Mouse (Mus musculus): ENCODE data around the gene Nudt6.

The Nudt6 gene

DNA sequence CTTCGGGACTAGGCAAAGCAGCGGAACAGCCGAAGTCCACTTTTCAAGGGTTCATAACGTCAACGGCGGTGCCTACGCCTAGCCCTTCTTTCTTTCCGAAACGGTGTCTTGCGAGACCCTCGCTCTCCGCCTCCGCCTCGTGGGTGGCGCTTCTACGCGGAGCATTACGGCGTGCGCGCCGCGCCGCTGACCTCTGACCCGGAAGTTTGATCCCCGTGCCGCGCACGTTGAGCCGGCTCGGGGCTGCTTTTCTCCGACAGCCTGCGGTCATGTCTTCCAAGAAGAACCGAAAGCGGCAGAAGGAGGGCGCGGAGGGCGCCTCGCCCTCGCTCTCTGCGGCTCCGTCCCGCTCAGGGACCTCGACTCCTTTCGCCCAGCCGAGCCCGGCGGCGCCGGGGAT, at the start of gene Nudt6:
Gene Nudt6 (minus strand): TSS at position 140 of the 400 bp plus-strand sequence.
- DNase-seq, result peak; percentile 97

DNA sequence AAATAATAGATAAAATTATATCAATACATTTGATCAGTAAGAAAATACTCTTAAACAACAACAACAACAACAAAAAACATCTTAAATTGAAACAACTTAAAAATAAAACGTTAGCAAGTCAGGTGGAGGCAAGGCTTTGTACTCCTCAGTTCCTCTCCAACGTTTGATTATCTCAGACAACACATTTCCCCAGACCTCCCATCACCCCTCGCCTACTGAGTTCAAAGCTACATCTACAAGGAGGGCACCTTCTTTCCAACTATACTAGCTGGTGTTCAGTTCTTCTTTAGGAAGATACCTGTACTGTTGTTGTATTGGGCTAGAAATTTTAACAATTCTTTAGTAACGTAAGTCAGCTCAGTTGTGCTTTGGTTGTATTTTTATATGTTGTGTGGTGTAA, 49.3 kb upstream of the Nudt6 start:
- DNase-seq, result no peak

DNA sequence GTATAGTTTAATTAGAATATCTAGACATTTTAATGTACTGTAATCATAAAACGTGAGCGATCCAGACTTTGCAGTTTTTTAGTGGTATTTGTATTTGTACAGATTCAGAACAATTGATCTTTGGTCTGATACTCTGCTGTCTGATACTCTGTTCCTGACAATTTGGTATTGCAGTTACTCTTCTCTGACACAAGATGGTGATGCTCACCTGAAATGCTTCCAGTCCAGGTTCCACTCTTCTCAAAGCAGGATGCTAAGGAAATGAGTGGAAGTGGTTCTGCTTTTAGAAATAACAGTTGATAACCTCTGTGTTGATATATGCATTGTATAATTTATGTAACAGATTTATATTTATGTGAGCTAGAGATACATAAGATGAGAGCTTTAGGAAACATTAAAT, 48.2 kb upstream of the Nudt6 start:
- no peak for DNase-seq

DNA sequence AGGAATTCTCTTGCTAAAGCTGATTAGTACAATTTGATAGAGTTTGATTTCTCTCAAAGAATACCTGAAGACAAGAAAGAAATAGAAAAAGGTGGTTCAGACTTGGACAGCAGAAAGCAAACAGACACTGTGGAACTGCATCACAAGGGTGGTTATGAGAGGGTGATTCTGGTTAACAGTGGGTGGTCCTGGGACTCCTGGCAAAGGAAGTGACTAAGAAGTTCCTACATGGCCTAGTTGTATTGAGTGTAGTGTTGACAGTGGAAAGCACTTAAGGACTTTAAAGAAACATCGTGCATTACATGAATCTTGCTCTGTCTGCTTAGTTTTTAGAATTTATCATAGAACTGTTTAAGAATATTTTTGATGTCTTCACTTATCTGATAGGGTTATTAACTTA, 36.0 kb upstream of the Nudt6 start:
- no peak for DNase-seq

DNA sequence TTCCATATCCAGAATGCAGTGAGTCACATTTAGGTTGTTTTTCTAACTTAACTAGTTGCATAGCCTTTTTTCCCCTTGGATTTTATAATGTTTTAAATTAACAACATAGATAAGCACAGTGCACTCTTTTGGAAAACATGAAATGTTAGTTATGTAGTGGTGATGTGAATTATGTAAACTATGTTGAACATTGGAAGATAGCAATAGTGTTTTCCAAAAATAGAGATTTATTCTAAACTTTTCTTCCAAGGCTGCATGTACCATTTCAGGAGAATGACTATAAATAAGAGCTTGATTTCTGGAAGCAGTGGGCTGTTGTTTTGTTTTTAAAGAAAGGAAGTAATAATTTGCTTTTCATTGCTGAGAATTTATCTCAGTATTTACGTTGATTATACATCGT, 23.4 kb upstream of the Nudt6 start:
- no peak for DNase-seq

DNA sequence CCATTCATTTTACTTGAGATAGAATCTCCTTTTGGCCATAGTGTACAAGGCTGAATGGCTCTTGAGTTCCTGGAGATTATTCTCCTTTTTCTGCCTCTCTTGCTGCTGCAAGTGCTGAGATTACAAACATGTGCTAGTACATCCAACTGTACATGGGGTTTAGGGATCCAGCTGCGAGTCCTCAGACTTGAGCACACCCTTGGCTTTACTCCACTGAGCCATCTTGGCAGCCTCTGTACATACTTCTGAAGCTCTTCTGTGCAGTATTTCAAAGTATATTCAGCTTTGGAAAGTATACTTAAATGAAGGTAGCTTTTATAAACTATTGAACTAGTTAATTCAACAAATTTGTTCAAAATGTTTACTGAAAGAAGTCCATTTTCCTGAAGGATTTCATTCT, 19.8 kb upstream of the Nudt6 start:
- peak; percentile 65 for DNase-seq

DNA sequence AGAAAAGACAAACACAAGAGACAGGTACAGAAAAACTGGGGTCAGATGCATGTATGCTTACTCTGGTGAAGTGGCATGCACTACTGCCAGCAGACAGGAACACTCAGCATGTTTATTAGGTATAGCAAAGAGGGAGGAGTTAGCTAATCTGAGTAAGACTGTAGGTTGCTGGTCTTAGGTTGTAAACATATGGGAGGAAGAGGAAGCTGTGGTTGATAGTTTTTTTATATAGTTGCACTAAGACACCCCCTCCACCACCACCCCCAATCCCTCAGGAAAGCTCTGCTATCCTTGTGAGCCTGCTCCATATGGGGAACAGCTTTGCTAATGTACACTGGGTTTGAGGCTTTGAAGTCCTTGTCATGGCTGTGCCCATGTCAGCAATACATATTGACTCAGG, 10.3 kb upstream of the Nudt6 start:
- no peak for DNase-seq

DNA sequence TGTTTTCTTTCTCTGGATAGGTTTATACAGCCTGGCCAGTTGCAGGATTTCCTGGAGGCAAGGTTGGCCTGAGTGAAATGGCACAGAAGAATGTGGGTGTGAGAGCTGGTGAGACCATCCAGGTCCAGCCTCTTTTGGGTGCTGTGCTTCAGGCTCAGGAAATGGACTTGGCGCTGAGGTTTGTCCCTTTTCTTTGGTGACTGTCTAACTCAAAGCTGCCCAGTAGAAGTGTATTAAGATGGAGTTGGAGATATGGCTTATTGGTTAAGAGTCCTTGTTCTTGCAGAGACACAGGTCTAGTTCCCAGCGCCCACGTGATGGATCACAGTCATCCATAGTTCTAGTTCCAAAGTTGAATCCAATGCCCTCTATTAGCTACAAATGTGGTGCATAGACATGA, 6.1 kb upstream of the Nudt6 start:
- DNase-seq, result no peak

DNA sequence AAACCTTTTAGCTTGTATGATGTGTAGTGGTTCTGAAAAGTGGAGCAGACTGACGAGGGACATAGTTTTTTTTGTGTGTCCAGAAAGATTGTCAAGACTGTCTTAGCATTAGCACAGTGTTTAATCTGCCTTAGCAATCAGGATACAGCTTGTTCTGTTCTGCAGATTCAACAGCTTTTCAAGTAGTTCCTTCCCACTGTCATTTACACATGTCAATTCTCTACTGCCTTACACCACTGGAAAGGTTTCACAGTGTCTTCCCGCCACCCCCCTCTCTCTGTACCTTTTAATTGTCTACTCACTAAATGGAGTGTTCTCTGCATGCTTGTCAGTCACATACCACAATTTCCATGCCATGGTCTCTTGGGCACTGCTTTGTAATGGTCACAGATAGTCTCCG, 1.2 kb upstream of the Nudt6 start:
- no peak for DNase-seq

DNA sequence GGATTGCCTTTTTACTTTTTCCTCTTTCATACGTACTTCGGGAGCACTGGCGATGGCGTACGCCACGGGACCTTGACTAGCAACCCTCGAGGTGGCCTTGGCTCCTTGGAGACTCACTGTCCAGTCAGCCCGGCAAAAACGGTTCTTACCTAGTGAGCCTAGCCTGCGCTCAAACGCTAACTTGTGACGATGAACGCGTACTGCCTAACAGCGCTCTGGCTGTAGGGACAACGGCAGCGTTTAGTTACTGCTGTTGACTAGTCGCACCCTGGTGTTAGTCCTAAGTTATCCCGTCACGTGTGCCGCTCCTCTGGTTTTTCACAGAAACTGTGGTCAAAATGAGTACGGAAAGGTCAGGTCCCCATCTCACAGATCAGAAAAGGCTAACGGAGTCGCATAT, 630 bp upstream of the Nudt6 start:
- no peak for DNase-seq

DNA sequence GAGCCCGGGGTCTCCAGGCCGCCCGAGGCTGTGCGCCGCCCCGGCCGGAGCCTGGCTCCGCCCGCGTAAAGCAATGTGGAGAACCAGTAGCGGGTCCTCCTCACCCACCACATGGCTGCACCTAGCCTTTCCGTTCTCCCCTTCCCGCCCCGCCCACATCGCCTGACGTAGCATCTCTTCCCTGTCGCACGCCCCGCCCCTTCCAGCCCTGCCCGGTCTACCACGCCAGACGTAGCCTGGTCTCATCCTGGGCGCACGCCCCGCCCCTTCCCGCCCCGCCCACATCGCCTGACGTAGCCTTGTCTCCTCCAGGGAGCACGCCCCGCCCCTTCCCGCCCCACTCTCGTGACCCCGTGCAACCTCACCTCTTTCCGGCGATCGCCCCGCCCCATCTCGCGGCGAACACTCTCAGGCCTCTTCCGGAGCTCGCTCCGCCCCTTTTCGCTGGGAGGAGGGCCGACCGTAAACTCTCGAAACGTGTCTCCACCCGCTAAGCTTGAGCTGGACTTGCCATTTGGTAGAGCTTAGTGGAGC, 486 bp downstream of the Nudt6 start, which contains the start of gene Spata5:
Gene Spata5 (plus strand): TSS at position 439 of the 534 bp plus-strand sequence.
- peak; percentile 100 for DNase-seq

DNA sequence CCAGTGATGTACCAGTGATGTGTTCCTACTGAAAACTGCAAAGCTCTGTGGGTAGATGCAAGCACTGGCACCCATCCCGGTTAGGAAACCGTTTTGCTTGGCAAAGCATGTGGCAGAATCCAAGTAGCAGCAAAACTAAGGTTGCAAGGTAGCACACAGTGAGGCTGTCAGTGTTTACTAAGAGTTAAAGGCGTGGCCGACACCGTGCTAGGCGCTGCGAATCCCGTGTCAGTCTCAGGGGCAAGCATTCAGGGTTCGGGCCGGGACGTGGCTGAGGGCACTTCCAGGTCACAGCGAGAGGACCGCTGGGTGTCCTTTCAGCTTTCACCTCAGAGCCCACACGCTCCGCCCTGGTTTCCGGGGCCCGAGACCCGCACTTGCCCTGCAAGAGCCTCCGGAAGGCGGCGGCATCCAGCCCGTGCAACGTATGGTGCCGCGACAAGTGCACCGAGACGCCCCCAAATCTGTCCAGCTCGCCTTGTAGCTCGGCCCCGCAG, 1.0 kb downstream of the Nudt6 start:
- no peak for DNase-seq

DNA sequence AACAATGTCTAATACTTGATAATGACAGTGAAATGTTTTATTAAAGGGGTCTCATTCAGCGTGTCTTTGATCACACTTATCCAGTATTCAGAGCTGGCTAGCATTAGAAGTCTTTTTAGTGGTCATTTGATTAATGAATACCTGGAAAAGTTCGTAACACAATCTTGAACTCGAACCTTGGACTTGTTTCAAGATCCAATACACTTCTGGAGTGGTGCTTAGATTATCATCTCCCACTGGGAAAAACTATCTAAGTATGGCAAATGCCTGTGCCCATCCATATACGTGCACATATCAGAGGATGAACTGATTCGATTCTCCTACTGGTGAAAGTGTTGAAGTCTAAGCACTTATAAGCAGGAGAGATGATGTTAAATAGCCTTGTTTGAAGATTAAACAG, 1.7 kb downstream of the Nudt6 start:
- no peak for DNase-seq

DNA sequence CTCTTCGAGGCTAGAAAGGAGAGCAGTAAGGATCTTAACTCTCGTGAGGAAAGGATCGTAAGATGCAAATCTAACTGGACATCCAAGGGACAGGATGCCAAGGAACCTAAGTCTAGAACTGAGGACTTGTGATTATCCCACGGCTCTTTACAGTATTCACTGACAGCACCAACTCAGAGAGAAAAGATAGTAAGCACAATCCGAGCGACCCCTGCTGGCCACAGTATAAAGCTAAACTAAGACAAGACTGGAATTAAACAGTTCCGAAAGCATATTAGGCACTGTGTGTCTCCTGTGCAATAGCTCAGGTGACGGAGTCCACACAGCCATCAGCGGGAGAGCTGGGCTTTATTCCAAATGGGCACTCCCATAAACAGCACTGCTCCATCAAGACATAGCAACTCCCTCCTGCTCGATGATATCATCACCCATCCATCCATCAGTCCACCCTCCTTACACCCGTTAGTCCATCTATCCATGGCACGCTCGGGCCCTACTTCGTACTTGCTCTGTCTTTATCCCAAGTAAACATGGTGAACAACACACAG, 5.5 kb downstream of the Nudt6 start:
- DNase-seq, result peak; percentile 92

DNA sequence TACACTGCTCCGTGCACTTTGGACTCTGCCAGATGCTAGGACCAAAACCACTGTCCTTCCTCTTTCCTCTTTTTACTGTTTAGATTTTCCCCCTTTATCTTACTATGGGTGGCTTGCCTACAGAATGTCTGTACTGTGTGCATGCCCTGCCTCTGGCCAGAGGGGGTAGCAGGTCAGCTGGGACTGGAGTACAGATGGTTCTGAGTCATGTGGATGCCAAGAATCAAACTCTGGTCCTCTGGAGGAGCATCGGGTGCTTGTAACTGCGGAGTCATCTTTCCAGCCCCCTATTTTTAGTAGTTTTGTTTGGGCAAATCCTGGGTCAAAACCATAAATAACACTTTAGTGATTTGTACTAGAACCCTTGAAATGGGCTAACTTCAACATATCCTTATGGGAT, 6.6 kb downstream of the Nudt6 start:
- no peak for DNase-seq

DNA sequence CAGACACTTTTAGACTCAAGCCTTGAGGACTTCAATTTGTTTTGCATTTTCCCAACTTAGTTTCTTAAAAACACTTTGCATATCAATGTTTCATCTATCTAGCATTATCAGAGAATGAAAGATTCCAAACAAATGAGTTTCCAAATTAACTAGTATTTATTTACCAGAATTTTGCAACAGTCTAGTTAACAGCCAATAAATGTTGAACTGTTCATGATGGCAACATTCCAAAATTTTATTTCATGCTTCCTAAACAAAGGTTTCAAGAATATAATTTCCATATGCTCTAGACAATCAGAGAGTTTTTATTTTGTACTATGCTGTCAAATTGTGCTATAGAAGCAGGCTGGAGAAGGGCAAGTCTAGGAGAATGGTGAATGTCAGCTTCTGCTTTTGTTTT, 12.4 kb downstream of the Nudt6 start:
- DNase-seq, result no peak

DNA sequence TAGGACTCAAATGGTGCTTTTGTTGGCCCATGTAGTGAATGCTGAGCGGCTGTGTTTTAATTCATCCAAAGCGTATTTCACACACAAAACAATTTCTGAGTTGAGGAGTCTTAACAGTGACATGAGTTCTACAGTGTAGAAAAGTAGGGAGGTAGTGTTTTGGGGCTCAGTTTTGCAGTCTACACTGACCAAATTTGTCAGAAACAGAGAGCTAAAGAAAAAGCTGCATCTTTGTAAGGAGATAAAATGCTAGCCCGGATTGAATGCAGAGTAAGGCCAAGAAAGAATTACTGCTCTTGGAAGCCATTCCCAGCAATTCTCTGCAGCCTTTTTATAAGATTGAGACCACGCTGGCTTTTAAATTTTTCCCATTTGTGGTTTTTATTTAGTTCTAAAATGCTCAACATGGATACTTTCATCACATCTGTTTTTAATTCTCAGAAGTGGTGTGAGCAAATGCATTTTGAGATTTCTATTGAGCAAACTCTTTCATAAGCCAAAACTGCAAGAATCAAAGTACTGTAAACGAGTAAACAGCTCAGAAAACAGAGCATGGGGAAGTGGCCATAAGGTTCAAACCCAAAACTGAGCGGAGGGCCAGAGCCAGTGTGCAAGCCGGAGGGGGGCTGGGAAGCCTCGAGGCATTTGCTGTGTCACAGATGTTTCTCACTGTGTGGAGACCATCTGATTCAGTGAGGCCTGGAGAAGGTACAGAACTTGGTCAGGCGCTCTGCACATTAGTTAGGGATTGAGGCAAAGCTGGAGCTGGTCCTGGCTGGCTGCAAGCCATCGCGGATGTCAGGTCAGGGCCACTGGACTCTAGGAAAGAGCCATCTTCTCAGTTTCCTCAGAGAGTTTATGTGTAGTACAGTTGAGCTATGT, 18.0 kb downstream of the Nudt6 start:
- peak; percentile 64 for DNase-seq

DNA sequence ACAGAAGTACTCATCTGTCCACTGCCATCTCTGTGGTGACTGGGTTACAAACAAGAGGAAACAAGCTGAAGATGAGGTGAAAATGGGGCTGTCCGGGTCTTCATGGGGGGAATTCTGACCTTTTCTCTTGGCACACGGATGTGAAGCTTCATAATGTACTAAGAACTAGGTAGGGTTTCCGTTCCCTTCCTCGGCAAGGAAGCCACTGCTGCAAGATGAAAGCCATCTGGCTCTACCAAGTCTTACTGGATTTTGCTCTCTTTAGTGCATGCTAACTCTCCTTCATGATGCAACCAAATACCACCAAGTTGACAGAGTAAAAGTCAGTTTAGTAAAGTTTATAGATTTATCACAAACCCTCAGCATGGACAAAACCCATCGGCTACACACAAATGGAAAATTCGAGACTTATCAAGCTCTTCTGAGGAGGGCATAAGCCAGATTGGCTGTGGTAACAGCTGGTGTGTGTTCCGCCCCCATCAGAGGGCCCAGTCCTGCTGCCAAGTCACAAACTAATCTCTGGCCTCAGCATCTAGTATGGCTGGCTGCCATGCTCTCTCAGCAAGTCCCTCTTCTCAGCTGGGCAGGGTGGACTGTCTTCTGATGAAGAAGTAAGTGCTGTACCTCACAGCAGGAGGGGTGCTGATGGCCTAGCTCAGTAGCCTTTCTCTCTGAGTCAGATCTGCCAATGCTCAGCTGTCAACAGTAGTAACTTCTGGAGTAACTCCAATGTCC, 21.2 kb downstream of the Nudt6 start:
- DNase-seq, result peak; percentile 53

DNA sequence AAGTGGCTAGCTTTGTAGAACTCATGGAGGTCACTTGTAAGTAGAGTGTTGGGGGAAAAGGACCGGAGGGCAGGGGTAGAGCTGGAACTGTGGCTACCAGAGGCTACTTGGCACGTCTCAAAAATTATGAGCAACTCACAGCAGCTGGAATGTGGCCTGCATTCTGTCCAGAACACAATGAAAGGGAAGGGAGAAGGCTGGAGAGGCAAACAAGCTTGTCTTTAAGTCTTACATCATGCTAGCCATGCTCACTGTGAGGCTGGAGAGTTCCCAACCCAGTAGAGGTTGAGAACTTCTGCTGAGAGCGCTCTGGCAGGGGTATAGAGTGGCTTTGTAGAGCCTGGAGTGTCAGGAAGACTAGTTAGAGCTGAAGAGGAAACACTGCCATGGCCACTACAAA, 22.4 kb downstream of the Nudt6 start:
- no peak for DNase-seq

DNA sequence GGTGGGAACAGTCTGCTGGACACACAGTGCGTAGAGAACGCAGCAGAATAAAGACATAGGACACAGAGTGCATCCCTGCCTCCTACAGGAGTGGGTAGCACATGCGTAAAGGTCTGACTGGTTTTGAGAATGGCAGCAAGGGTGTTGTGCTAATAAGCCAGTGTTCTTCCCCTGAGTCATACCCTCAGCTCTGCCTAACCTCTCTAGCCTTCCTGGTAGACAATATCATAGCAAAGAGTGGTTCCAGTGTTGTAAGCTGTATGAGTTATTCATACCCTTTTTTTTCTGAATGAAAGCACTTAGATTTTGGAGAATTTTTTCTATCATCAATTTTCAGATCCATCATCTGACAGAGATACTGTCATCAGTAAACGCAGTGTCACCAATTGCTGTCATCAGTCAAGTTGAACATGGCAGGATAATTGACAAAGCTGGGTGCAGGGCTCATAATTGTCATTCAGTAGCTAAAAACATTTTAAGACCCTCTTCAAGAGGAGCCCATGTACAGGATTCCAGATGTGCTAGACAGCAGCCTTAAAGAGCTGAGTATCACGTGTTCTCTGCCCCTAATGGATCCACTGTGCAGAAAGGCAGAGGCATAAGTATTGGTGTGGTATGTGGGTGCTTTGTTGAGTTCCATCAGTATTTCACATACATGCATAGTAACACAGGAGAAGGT, 22.9 kb downstream of the Nudt6 start:
- no peak for DNase-seq

DNA sequence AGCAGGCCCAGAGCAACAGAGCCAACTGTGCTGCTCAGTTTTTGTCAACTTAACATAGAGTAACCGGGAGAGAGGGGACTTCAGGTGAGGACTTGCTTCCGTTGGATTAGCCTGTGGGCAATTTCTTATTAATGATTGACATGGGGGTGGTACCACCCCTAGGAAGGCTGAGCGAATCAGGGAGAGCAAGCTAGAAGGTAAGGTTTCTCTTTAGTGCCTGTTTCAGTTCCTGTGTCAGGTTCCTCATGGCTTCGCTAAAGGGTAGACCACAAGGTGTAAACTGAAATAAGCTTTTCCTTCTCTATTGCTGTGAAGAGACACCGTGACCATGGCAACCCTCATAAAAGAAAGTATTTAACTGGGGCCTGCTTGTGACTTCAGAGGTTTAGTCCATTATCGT, 32.7 kb downstream of the Nudt6 start:
- no peak for DNase-seq

DNA sequence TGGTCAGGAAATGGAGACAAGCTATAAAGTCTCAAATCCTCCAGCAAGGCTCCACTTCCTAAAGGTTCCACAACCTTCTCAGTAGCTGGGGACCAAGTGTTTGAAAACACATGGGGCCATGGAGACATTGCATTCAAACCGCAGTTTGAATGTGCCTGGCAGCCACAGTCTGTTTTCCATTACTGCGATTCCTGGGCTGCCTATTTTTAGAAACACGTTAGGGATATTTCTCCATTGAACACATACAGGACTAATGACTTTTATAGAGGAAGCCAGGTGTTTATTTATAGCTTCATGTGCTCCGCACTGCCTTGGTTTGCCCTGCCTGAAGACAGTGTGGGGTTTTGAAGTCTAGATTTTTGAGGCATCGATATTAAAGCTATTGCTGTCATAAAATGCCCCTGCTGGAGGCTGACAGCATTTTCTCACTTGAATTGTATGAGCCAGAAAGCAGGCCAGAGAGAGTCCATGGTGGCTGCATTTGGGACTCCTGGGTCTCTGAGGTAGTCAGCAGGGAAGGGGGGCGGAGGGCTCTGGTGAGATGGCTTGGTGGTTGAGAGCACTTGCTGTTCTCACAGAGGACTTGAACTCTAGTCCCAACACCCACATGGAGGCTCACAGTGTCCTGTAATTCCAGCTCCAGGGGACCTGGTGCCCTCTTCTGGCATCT, 36.8 kb downstream of the Nudt6 start:
- DNase-seq, result no peak
